Mouse (Mus musculus): ENCODE data around the gene Ift27. TPM values are rescaled to one million over a fixed set of nuclear protein-coding genes. Genes with fewer than 3 reads are reported as not detected.
A peak's percentile ranks its signal among the peaks of the same experiment; 100 is the strongest.

Ift27 gene
- polyA plus RNA-seq, 1 experiment: 27.5 TPM

- Histone ChIP-seq H3K27ac (ENCODE audit: insufficient read depth, low read length) (no peak overlapping the region), H3K4me1 (ENCODE audit: control insufficient read depth, insufficient read depth, insufficient read length) (peaks cover 20% of the 10 kb centered on the region; the same call in 1 of the 2 replicates), H3K36me3 (ENCODE audit: control insufficient read depth, insufficient read depth, low read length) (no peaks in the 10 kb centered on the region), H3K27me3 (ENCODE audit: control insufficient read depth, insufficient read depth, low read length) (no peaks in the 10 kb centered on the region), H3K4me3 (ENCODE audit: extremely low read depth, insufficient read depth, insufficient read length) (peak overlapping the region; percentile 75)
- TF ChIP-seq CTCF (IDR thresholded peaks at IDR 0.05; ENCODE audit: extremely low read depth, insufficient read depth, insufficient read length, insufficient replicate concordance) (no peak), POLR2A (IDR thresholded peaks at IDR 0.05; ENCODE audit: low read depth, low read length) (no peak)
- no peak for DNase-seq (ENCODE audit: low read depth in 1 of 2, low spot score in 2 of 2)
- 25% methylated on average over 26 of the region's 26 CpGs for WGBS
Observed at GRCm38 (mm10) chr15:78172899-78173817, 749 bp downstream of the Ift27 start.

- H3K27ac ChIP-seq (ENCODE audit: insufficient read depth, low read length): peak overlapping the region; percentile 46
- no peak overlapping the region; the same call in 1 of the 2 replicates for H3K4me3 ChIP-seq (ENCODE audit: extremely low read depth, insufficient read depth, insufficient read length)
- DNase-seq (ENCODE audit: low read depth in 1 of 2, low spot score in 2 of 2): peak; percentile 28 to 64
- 51% methylated on average over 11 of the region's 11 CpGs for WGBS
- peaks cover 20% of the 10 kb centered on the region; the same call in 1 of the 2 replicates for H3K4me1 ChIP-seq (ENCODE audit: control insufficient read depth, insufficient read depth, insufficient read length)
- no peak; the same call in 1 of the 2 replicates for TF ChIP-seq CTCF (IDR thresholded peaks at IDR 0.05; ENCODE audit: extremely low read depth, insufficient read depth, insufficient read length, insufficient replicate concordance)
- TF ChIP-seq POLR2A (IDR thresholded peaks at IDR 0.05; ENCODE audit: low read depth, low read length): no peak
- H3K27me3 ChIP-seq (ENCODE audit: control insufficient read depth, insufficient read depth, low read length): no peaks in the 10 kb centered on the region
- no peaks in the 10 kb centered on the region for H3K36me3 ChIP-seq (ENCODE audit: control insufficient read depth, insufficient read depth, low read length)
Observed at GRCm38 (mm10) chr15:78172256-78172898, 1.5 kb downstream of the Ift27 start.

- WGBS: 85% methylated on average over 10 of the region's 10 CpGs
- H3K4me3 ChIP-seq (ENCODE audit: extremely low read depth, insufficient read depth, insufficient read length): no peak overlapping the region
- TF ChIP-seq POLR2A (IDR thresholded peaks at IDR 0.05; ENCODE audit: low read depth, low read length) (no peak), CTCF (IDR thresholded peaks at IDR 0.05; ENCODE audit: extremely low read depth, insufficient read depth, insufficient read length, insufficient replicate concordance) (no peak)
- H3K27ac ChIP-seq (ENCODE audit: insufficient read depth, low read length): peak overlapping the region; percentile 46
- H3K4me1 ChIP-seq (ENCODE audit: control insufficient read depth, insufficient read depth, insufficient read length): peaks cover 20% of the 10 kb centered on the region; the same call in 1 of the 2 replicates
- no peaks in the 10 kb centered on the region for H3K36me3 ChIP-seq (ENCODE audit: control insufficient read depth, insufficient read depth, low read length)
- DNase-seq (ENCODE audit: low read depth in 1 of 2, low spot score in 2 of 2): peak in 1 of 2 experiments; percentile 36
- H3K27me3 ChIP-seq (ENCODE audit: control insufficient read depth, insufficient read depth, low read length): no peaks in the 10 kb centered on the region
Observed at GRCm38 (mm10) chr15:78171651-78172050, 2.3 kb downstream of the Ift27 start.

- Histone ChIP-seq H3K36me3 (ENCODE audit: control insufficient read depth, insufficient read depth, low read length) (no peaks in the 10 kb centered on the region; the same call in 1 of the 2 replicates), H3K4me1 (ENCODE audit: control insufficient read depth, insufficient read depth, insufficient read length) (peaks cover 24% of the 10 kb centered on the region), H3K4me3 (ENCODE audit: extremely low read depth, insufficient read depth, insufficient read length) (peak overlapping the region; percentile 40; the same call in 1 of the 2 replicates), H3K27ac (ENCODE audit: insufficient read depth, low read length) (peak overlapping the region; percentile 82), H3K27me3 (ENCODE audit: control insufficient read depth, insufficient read depth, low read length) (no peaks in the 10 kb centered on the region)
- DNase-seq (ENCODE audit: low read depth in 1 of 2, low spot score in 2 of 2): peak; percentile 49 to 86
- peak; percentile 42 for TF ChIP-seq POLR2A (IDR thresholded peaks at IDR 0.05; ENCODE audit: low read depth, low read length)
- no peak for TF ChIP-seq CTCF (IDR thresholded peaks at IDR 0.05; ENCODE audit: extremely low read depth, insufficient read depth, insufficient read length, insufficient replicate concordance)
- 56% methylated on average over 15 of the region's 15 CpGs for WGBS
Observed at GRCm38 (mm10) chr15:78170708-78171107, 3.2 kb downstream of the Ift27 start.

- 80% methylated on average over 10 of the region's 11 CpGs for WGBS
- Histone ChIP-seq H3K36me3 (ENCODE audit: control insufficient read depth, insufficient read depth, low read length) (no peaks in the 10 kb centered on the region; the same call in 1 of the 2 replicates), H3K27ac (ENCODE audit: insufficient read depth, low read length) (no peak overlapping the region), H3K4me1 (ENCODE audit: control insufficient read depth, insufficient read depth, insufficient read length) (peaks cover 30% of the 10 kb centered on the region), H3K4me3 (ENCODE audit: extremely low read depth, insufficient read depth, insufficient read length) (no peak overlapping the region), H3K27me3 (ENCODE audit: control insufficient read depth, insufficient read depth, low read length) (no peaks in the 10 kb centered on the region)
- DNase-seq (ENCODE audit: low read depth in 1 of 2, low spot score in 2 of 2): no peak
- TF ChIP-seq POLR2A (IDR thresholded peaks at IDR 0.05; ENCODE audit: low read depth, low read length): no peak
Observed at GRCm38 (mm10) chr15:78169566-78169965, 4.3 kb downstream of the Ift27 start.

- 27% methylated on average over 4 of the region's 4 CpGs for WGBS
Observed at GRCm38 (mm10) chr15:78165292-78165691, 8.6 kb downstream of the Ift27 start.

More at GRCm38 (mm10) chr15:78165292-78165691, 8.6 kb downstream of the Ift27 start:
- Histone ChIP-seq H3K27ac (ENCODE audit: insufficient read depth, low read length) (peak overlapping the region; percentile 26; the same call in 1 of the 2 replicates), H3K27me3 (ENCODE audit: control insufficient read depth, insufficient read depth, low read length) (no peaks in the 10 kb centered on the region), H3K4me3 (ENCODE audit: extremely low read depth, insufficient read depth, insufficient read length) (no peak overlapping the region), H3K4me1 (ENCODE audit: control insufficient read depth, insufficient read depth, insufficient read length) (peaks cover 16% of the 10 kb centered on the region), H3K36me3 (ENCODE audit: control insufficient read depth, insufficient read depth, low read length) (no peaks in the 10 kb centered on the region; the same call in 1 of the 2 replicates)
- no peak for TF ChIP-seq CTCF (IDR thresholded peaks at IDR 0.05; ENCODE audit: extremely low read depth, insufficient read depth, insufficient read length, insufficient replicate concordance)
- TF ChIP-seq POLR2A (IDR thresholded peaks at IDR 0.05; ENCODE audit: low read depth, low read length): no peak
- DNase-seq (ENCODE audit: low read depth in 1 of 2, low spot score in 2 of 2): peak; percentile 63 to 73
